Mouse (Mus musculus) kidney, embryonic 14.5 days (tissue): ENCODE measurements around the gene Rab31. TPM values are rescaled to one million over a fixed set of nuclear protein-coding genes. Genes with fewer than 3 reads are reported as not detected.

Source experiments
- ATAC-seq: fragments of 200-750 bp; cut with Nextera tagmentation; 2 replicates; pipeline ENCODE4 v1.8.0; 2017; ENCODE audit warnings: moderate number of reproducible peaks, mild to moderate bottlenecking, moderate TSS enrichment, moderate library complexity; ENCODE audit not compliant: low FRiP score, low TSS enrichment
- H3K27ac ChIP-seq: fragments of 300-500 bp; sonication (generic); 2 replicates; pipeline ENCODE4 v1.5.1; 2014; ENCODE audit warnings: low read depth, mild to moderate bottlenecking, low read length, moderate library complexity, mixed read lengths
- H3K27me3 ChIP-seq: fragments of 300-500 bp; sonication (generic); 2 replicates; pipeline ENCODE4 v1.6.1; 2014; ENCODE audit warnings: mild to moderate bottlenecking, low read length; ENCODE audit not compliant: control insufficient read depth, insufficient read depth
- H3K36me3 ChIP-seq: fragments of 300-500 bp; sonication (generic); 2 replicates; pipeline ENCODE4 v1.6.1; 2014; ENCODE audit warnings: low read length, mixed read lengths; ENCODE audit not compliant: control insufficient read depth, insufficient read depth
- H3K4me1 ChIP-seq: fragments of 300-500 bp; sonication (generic); 2 replicates; pipeline ENCODE4 v1.6.1; 2014; ENCODE audit warnings: low read length, mixed read lengths; ENCODE audit not compliant: control insufficient read depth, insufficient read depth
- H3K4me2 ChIP-seq: fragments of 300-500 bp; sonication (generic); replicated peaks from 2 replicates; pipeline ENCODE4 v1.6.1; 2014; ENCODE audit warnings: low read depth, mild to moderate bottlenecking, low read length
- H3K4me3 ChIP-seq: fragments of 300-500 bp; sonication (generic); 2 replicates; pipeline ENCODE4 v1.5.1; 2014; ENCODE audit warnings: mild to moderate bottlenecking, low read length
- H3K9ac ChIP-seq: fragments of 300-500 bp; sonication (generic); 2 replicates; pipeline ENCODE4 v1.6.1; 2014; ENCODE audit warnings: low read depth, mild to moderate bottlenecking, low read length, moderate library complexity
- H3K9me3 ChIP-seq: fragments of 300-500 bp; sonication (generic); 2 replicates; pipeline ENCODE4 v1.6.1; 2016; ENCODE audit warnings: low read length; ENCODE audit not compliant: control insufficient read depth
- WGBS: fragments of 180-500 bp; shearing (Covaris S2); extraction: QIAGEN DNeasy Blood & Tissue Kit; methylation state at CpG from one replicate; pipeline ENCODE4 v1.1.7; 2014; 5-methylcytosine and 5-hydroxymethylcytosine counted together
- polyA plus RNA-seq: library from polyadenylated mRNA; unstranded; fragments of >200 nt; fragmentation: Nextera tagmentation; extraction: Ambion mirVana; gene quantifications from 2 replicates; pipeline ENCODE4 v1.2.1, GENCODE M21; 2014

Rab31 gene
- polyA plus RNA-seq, 1 experiment from 2014 or later: 38.0 TPM

DNA sequence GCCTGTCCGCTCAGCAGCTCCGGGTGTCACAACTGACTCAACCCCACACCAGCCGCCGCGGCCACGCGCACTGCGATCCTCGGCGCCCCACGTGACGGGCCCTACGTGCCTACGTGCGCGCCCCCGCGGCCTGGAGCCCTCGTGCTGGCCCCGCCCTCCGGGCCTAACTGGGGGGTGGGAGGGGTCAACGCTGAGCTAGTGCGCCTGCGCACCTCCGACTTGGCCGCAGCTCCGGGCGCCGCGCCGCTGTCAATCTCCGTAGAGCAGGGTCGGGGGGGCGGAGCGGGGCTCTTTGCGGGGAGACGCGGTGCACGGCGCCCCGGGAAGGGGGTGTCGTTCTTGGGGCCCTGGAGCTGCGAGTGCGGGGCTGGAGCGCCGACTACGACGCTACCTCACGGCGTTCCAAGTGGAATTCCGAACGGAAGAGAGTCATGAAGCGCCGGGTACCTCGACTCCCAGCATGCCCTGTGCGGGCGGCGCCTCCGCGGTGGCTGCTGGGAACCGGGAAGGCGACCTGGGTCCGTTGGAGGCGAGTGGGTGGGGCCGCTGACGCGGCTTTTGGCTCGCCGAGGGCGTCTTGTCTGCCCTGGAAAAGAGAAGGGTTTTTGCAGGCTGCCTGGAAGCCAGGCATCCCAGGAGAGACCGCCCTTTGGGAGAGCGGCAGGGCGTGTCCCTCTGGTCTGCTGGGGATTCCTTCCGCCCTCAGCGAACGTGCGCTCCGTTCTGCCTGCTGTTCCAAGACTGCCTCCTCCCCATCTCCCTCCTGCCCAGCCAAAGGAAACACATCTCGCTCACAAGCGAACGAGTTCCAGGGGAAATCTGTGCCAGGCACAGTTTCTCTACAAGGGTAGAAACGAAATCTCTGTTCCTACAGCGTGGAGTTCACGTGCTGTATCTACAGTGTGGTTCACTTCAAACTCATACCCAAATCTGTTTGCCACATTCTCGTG lies 158.8 kb downstream of the Rab31 start, which contains the start of gene Vapa:
Vapa (minus strand) TSS at position 93 of the 950 bp plus-strand sequence.
- under 1% methylated on average over 85 of the region's 85 CpGs for WGBS
- no peaks in the 10 kb centered on the region for H3K9me3 ChIP-seq

DNA sequence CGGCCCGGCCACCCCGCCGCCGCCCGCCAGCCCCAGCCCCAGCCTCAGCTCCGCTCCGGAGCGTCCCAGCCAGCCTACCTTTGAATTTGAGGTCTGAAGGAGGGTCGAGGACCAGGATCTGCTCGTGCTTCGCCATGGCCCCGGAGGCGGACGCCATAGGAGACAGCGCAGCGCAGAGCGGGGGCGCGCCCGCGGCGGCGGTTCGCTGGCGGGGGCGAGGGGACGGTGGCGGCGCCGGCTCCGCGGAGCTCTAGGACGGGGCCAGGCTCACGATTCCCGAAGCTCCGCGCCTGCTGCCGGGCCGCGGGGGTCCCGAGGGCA lies 159.4 kb downstream of the Rab31 start:
- peak; percentile 63 for ATAC-seq
- H3K4me3 ChIP-seq: peak overlapping the region; percentile 98
- peaks cover 11% of the 10 kb centered on the region; the same call in 1 of the 2 replicates for H3K4me1 ChIP-seq
- H3K9ac ChIP-seq: peak overlapping the region; percentile 97
- H3K9me3 ChIP-seq: no peaks in the 10 kb centered on the region
- no peaks in the 10 kb centered on the region for H3K36me3 ChIP-seq
- peak overlapping the region; percentile 70; the same call in 1 of the 2 replicates for H3K4me2 ChIP-seq
- H3K27me3 ChIP-seq: no peaks in the 10 kb centered on the region
- 0% methylated on average over 17 of the region's 42 CpGs for whole genome bisulfite sequencing
- peak overlapping the region; percentile 100 for H3K27ac ChIP-seq

More for the DNA sequence above, 158.8 kb downstream of the Rab31 start, which contains the start of gene Vapa:
- H3K36me3 ChIP-seq: no peaks in the 10 kb centered on the region
- H3K9ac ChIP-seq: peak within 1 kb of the TSS; percentile 97
- no peaks in the 10 kb centered on the region for H3K27me3 ChIP-seq
- H3K4me2 ChIP-seq: peak within 1 kb of the TSS; percentile 71
- H3K4me3 ChIP-seq: peak within 1 kb of the TSS; percentile 98
- H3K27ac ChIP-seq: peak within 1 kb of the TSS; percentile 100
- peak; percentile 94 for ATAC-seq
- peaks cover 8% of the 10 kb centered on the region; the same call in 1 of the 2 replicates for H3K4me1 ChIP-seq

DNA sequence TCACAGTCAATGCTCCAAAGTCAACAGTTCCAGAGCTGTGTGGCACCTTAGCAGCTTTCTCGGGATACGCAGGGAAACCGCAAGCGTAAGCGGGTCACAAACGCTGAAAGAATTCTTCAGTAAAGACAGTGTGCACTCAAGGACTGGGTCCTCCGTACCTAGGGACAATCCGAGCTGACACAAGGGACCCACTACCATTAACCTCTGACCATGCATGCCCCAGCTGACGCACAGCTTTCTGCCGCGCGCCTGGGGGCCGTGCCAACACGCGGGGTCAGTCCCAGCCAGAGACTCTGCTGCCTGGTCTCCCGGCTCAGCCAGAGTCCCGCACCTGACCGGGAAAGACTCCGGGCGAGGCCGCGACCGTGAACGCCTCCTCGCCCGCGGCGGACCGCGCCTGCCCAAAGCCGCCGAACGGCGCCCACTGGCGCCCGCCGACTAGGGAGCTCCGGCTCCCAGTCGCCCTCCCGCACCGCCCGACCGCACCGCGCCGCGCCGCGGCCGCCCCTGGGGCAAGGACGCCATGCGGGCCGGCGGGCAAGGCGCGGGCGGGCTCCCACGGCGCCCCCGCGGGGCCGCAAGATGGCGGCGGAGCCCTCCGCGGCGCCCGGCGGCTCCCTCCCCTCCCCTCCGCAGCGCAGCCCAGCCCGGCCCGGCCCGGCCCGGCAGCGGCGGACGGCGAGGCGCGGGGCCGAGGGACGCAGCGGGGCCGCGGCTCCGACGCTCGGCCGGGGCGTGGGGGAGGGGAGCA lies 160.0 kb downstream of the Rab31 start:
- Histone ChIP-seq H3K4me3 (peak overlapping the region; percentile 98), H3K36me3 (no peaks in the 10 kb centered on the region), H3K4me2 (peak overlapping the region; percentile 70), H3K4me1 (peaks cover 16% of the 10 kb centered on the region; the same call in 1 of the 2 replicates), H3K9ac (peak overlapping the region; percentile 97), H3K27me3 (no peaks in the 10 kb centered on the region), H3K27ac (peak overlapping the region; percentile 100), H3K9me3 (no peaks in the 10 kb centered on the region)
- WGBS: 0% methylated on average over 37 of the region's 91 CpGs
- ATAC-seq: peak; percentile 32

DNA sequence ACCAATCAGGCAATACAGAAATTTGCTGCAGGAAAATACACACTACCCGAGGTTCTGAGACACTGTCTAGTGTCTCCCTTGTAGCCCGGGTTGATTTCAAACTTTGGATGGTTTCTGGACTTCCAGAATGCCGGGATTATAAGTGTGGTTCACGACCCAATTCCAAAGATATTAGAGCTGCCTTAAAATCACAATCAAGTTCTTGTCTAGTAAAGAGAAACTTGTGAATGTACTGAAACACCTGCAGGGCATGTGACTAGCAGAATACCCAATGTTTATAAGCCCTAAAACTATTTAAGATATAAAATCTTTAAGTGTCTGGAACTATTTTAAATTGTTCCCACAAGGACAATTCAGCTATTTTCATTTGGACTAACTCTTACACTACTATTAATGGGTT lies 160.8 kb downstream of the Rab31 start:
- H3K4me3 ChIP-seq: peak overlapping the region; percentile 98
- H3K4me2 ChIP-seq: peak overlapping the region; percentile 70
- no peaks in the 10 kb centered on the region for H3K36me3 ChIP-seq
- H3K27me3 ChIP-seq: no peaks in the 10 kb centered on the region
- ATAC-seq: no peak
- WGBS: 12% methylated on average over 4 of the region's 4 CpGs
- no peaks in the 10 kb centered on the region for H3K9me3 ChIP-seq
- peak overlapping the region; percentile 97 for H3K9ac ChIP-seq
- peaks cover 22% of the 10 kb centered on the region; the same call in 1 of the 2 replicates for H3K4me1 ChIP-seq
- no peak overlapping the region for H3K27ac ChIP-seq

DNA sequence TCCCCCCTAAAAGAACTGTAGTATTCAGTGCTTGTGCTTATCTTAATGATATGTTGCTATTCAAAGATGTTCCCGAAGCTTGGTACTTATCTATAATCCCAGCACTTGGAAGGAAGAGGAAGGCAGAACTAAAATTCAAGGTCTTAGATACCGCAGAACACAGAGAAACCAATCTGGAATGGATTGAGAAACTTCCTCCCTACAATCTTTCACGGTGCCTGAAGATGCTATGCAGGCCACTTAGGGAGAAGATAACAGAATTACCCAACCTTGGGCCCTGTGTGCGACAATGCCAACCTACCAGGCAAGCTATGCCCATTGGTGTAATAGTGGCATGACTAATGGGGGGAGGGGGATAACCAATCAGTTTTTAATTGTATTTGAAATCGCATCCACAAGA lies 163.8 kb downstream of the Rab31 start:
- Histone ChIP-seq H3K4me3 (no peak overlapping the region), H3K36me3 (no peaks in the 10 kb centered on the region), H3K9me3 (no peaks in the 10 kb centered on the region), H3K9ac (no peak overlapping the region), H3K4me1 (peaks cover 22% of the 10 kb centered on the region; the same call in 1 of the 2 replicates), H3K27me3 (no peaks in the 10 kb centered on the region), H3K4me2 (no peak overlapping the region), H3K27ac (no peak overlapping the region)
- 83% methylated on average over 5 of the region's 5 CpGs for WGBS
- no peak for ATAC-seq

DNA sequence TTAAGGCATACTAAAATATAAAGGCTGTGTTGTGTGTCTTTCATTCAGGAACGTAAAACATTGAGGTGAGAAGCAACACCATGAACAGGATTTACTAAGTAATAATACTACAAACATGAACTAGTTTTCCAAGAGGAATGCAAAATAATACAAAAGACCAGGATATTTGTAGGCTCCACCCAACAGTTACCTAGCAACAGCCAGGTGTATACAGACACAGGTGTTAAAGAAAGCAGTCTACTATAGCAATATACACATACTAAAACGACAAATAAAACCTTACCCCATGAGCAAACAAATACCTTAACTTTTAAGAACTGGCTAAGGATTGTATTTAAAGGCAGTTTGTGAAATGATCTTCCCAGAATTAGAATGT lies 164.3 kb downstream of the Rab31 start:
- ATAC-seq: no peak
- no peaks in the 10 kb centered on the region for H3K36me3 ChIP-seq
- WGBS: 87% methylated on average over 2 of the region's 2 CpGs
- H3K27ac ChIP-seq: no peak overlapping the region
- no peak overlapping the region for H3K4me2 ChIP-seq
- no peak overlapping the region for H3K9ac ChIP-seq
- no peaks in the 10 kb centered on the region for H3K27me3 ChIP-seq
- H3K4me3 ChIP-seq: no peak overlapping the region
- H3K9me3 ChIP-seq: no peaks in the 10 kb centered on the region
- peaks cover 22% of the 10 kb centered on the region; the same call in 1 of the 2 replicates for H3K4me1 ChIP-seq

DNA sequence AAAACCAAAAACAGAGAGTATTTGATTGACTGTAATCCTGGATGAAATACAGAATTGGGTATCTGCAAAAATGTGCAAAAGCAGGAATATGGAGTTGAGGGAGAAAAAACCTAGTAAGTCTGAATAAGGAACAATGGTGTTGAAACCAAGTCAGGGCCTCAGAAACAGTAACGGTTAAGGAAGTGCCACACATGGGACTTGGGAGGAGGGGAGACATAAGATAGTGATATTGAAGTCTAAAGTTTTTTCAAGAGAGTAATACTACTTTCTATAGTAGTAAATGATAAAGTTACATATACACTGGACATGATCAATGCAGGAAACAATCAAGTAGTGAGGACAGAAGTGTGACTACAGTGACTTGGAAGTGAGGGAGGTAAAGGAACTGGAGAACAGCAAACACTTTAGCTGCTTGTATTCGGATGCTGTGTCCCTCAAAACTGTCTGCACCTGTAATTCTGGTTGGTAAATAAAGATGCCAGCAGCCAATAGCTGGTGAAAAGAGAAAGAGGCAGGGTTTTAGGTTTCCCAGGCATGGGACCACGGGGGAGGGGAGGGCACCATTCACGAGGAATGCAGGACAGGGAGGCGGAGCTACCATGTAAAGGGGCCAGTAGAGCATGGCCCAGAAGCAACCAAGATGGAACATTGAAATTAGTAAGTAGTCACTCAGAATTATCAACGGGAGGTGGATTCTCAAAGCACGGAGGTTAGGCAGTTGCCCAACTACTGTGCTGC lies 164.8 kb downstream of the Rab31 start:
- Histone ChIP-seq H3K27ac (no peak overlapping the region), H3K4me2 (no peak overlapping the region), H3K9me3 (no peaks in the 10 kb centered on the region), H3K4me1 (peaks cover 22% of the 10 kb centered on the region; the same call in 1 of the 2 replicates), H3K27me3 (no peaks in the 10 kb centered on the region), H3K9ac (no peak overlapping the region), H3K4me3 (no peak overlapping the region), H3K36me3 (no peaks in the 10 kb centered on the region)
- ATAC-seq: no peak
- 54% methylated on average over 7 of the region's 7 CpGs for WGBS

DNA sequence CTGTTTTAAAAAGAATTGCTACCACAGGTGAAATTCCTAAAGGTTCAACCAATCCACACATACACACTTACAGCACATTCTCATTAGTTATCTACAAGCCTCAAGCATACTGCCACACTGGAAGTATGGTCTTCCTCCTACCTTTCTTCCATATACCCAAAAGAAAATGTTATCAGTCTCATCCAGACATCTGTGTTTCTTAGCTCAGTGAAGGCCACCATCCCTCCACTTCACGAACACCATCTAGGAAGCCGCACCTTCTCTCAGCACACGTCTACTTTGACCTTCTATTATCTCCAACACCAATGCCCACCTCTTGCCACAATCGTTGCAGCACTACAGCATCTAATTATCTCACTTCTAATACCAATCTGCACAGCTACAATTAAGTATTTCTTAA lies 166.5 kb downstream of the Rab31 start:
- Histone ChIP-seq H3K9ac (no peak overlapping the region), H3K36me3 (no peaks in the 10 kb centered on the region), H3K4me2 (no peak overlapping the region), H3K27ac (no peak overlapping the region), H3K4me1 (peaks cover 20% of the 10 kb centered on the region; the same call in 1 of the 2 replicates), H3K4me3 (no peak overlapping the region), H3K9me3 (no peaks in the 10 kb centered on the region), H3K27me3 (no peaks in the 10 kb centered on the region)
- ATAC-seq: no peak
- 82% methylated on average over 4 of the region's 4 CpGs for WGBS
